Mouse (Mus musculus): ENCODE data around the gene Sirt6.

- TF ChIP-seq POLR2A (IDR thresholded peaks at IDR 0.05; ENCODE audit: control insufficient read depth in 1 of 2, insufficient read depth in 1 of 2, low read depth in 1 of 2, low read length in 2 of 2, poor library complexity in 1 of 2) (no peak), MAX (IDR thresholded peaks at IDR 0.05; ENCODE audit: low read length) (no peak), CTCF (IDR thresholded peaks at IDR 0.05 in 2 of 3, conservative IDR thresholded peaks at IDR 0.05 in 1 of 3; ENCODE audit: control insufficient read depth in 1 of 3, insufficient read depth in 1 of 3, low read depth in 2 of 3, low read length in 3 of 3, poor library complexity in 1 of 3, severe bottlenecking in 1 of 3) (no peak), KAT2A (conservative IDR thresholded peaks at IDR 0.05; ENCODE audit: low read depth, low read length) (no peak), ZC3H11A (IDR thresholded peaks at IDR 0.05; ENCODE audit: low read depth, low read length) (no peak), HCFC1 (IDR thresholded peaks at IDR 0.05; ENCODE audit: low read depth, low read length) (no peak), TBP (IDR thresholded peaks at IDR 0.05; ENCODE audit: low read depth, low read length) (no peak), UBTF (IDR thresholded peaks at IDR 0.05; ENCODE audit: borderline replicate concordance, insufficient read depth, low read depth, low read length) (no peak), EP300 (IDR thresholded peaks at IDR 0.05; ENCODE audit: low read depth in 1 of 2, low read length in 2 of 2) (no peak)
These were observed 35.0 kb downstream of the Sirt6 start for GRCm38 (mm10) chr10:81592631-81593030.
